Mouse (Mus musculus): ENCODE measurements around the gene Tmem98. TPM values are rescaled to one million over a fixed set of nuclear protein-coding genes. Genes with fewer than 3 reads are reported as not detected.

The Tmem98 gene
- polyA plus RNA-seq, 1 experiment: 60.7 TPM

DNA sequence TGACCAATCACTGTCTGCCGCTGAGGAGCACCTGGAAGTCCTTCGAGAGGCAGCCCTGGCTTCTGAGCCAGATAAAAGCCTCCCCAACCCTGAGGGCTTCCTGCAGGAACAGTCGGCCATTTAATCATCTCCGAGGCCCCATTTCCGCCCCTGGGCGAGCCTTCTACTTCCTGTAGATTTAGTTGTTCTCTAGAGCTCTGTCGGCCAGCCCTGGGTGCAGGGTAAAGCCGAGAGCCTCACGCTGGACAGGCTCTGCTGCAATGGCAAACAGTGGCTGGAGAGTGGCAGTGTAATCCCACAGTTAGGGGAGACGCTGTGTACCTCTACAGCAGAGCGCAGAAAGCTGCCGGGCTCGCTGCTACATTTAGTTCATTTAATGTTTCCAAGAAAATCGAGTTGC is 11.3 kb downstream of the Tmem98 start:
- TF ChIP-seq USF1 (IDR thresholded peaks at IDR 0.05; ENCODE audit: low read depth): no peak
- TF ChIP-seq POLR2A (IDR thresholded peaks at IDR 0.05; ENCODE audit: insufficient read length, low read depth): no peak
- TF ChIP-seq MYOG (IDR thresholded peaks at IDR 0.05; ENCODE audit: control insufficient read depth in 1 of 3, insufficient read depth in 1 of 3, insufficient read length in 2 of 3, low read depth in 2 of 3): no peak
- TF ChIP-seq TCF3 (IDR thresholded peaks at IDR 0.05; ENCODE audit: insufficient read length, low read depth): no peak
- TF ChIP-seq MAX (IDR thresholded peaks at IDR 0.05; ENCODE audit: low read depth): no peak
- no peak for TF ChIP-seq MYOD1 (IDR thresholded peaks at IDR 0.05; ENCODE audit: control insufficient read depth in 1 of 3, insufficient read length in 2 of 3, low read depth in 2 of 3)
- H3K4me3 ChIP-seq: no peak overlapping the region
- no peaks in the 10 kb centered on the region for H3K27me3 ChIP-seq (ENCODE audit: control insufficient read depth, insufficient read depth, insufficient read length)
- H3ac ChIP-seq (ENCODE audit: control insufficient read depth, insufficient read length): no peak overlapping the region
- H3K4me2 ChIP-seq (ENCODE audit: low read depth): no peak overlapping the region
- H3K79me2 ChIP-seq (ENCODE audit: control insufficient read depth, insufficient read depth): no peaks in the 10 kb centered on the region
- peaks cover 7% of the 10 kb centered on the region for H3K36me3 ChIP-seq (ENCODE audit: control insufficient read depth, insufficient read depth)

DNA sequence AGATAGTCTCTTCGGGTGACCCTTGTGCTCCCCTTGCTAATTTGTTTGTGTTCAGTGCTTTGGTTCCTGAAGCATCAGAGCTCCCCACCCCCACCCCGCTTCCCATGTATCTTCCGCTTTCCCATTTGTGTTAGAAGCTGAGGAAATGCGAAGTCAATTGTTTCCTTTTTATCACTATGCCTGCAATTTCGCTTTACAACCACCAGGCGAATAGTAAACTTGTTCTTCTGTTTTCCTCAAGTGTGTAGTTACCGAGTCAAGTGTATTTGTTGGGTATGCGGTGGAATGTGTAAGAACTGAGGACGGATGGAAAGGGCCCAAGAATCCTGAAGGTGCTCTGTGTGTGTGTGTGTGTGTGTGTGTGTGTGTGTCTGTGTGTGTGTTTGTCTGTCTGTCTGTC is 11.8 kb downstream of the Tmem98 start:
- H3K36me3 ChIP-seq (ENCODE audit: control insufficient read depth, insufficient read depth): peaks cover 7% of the 10 kb centered on the region
- no peak overlapping the region for H3K4me2 ChIP-seq (ENCODE audit: low read depth)
- no peak for TF ChIP-seq TCF12 (IDR thresholded peaks at IDR 0.05; ENCODE audit: insufficient read depth, poor library complexity, severe bottlenecking)
- no peak for TF ChIP-seq SRF (IDR thresholded peaks at IDR 0.05; ENCODE audit: control insufficient read depth, insufficient read length, low read depth)
- TF ChIP-seq TCF3 (IDR thresholded peaks at IDR 0.05; ENCODE audit: insufficient read length, low read depth): no peak
- no peak for TF ChIP-seq MYOG (IDR thresholded peaks at IDR 0.05; ENCODE audit: control insufficient read depth in 1 of 3, insufficient read depth in 1 of 3, insufficient read length in 2 of 3, low read depth in 2 of 3)
- TF ChIP-seq USF1 (IDR thresholded peaks at IDR 0.05; ENCODE audit: low read depth): no peak
- no peak for TF ChIP-seq POLR2AphosphoS2 (IDR thresholded peaks at IDR 0.05; ENCODE audit: insufficient read length, low read depth)
- no peak for TF ChIP-seq E2F4 (IDR thresholded peaks at IDR 0.05; ENCODE audit: insufficient read depth)
- no peak for TF ChIP-seq POLR2A (IDR thresholded peaks at IDR 0.05; ENCODE audit: insufficient read length, low read depth)
- TF ChIP-seq MYOD1 (IDR thresholded peaks at IDR 0.05; ENCODE audit: control insufficient read depth in 1 of 3, insufficient read length in 2 of 3, low read depth in 2 of 3): no peak
- TF ChIP-seq MAX (IDR thresholded peaks at IDR 0.05; ENCODE audit: low read depth): no peak
- no peak for TF ChIP-seq REST (IDR thresholded peaks at IDR 0.05; ENCODE audit: insufficient read depth, insufficient read length)
- no peak for TF ChIP-seq CEBPB (IDR thresholded peaks at IDR 0.05; ENCODE audit: insufficient read depth, poor library complexity, severe bottlenecking)

DNA sequence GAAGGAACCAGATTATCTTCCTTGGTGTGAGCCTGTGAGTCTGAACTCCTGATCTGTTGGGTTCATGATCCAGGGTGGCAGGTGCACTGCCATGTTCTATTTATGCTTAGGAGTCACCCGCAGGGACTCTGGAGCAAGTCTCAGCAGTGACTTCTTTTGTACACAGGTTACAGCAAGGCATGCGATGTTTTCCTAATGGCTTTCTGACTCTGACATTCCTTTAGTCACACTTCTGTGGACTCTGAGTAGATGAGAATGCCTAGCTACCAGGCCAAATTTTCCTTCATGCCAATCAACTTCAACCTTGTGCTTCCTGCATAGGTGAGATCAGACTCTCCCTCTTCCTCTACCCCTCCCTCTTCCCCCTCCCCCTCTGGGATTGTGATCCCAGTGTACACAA is 25.4 kb downstream of the Tmem98 start:
- no peaks in the 10 kb centered on the region for H3K36me3 ChIP-seq (ENCODE audit: control insufficient read depth, insufficient read depth)
- TF ChIP-seq MYOD1 (IDR thresholded peaks at IDR 0.05; ENCODE audit: control insufficient read depth in 1 of 3, insufficient read length in 2 of 3, low read depth in 2 of 3) (no peak), POLR2A (IDR thresholded peaks at IDR 0.05; ENCODE audit: insufficient read length, low read depth) (no peak), MYOG (IDR thresholded peaks at IDR 0.05; ENCODE audit: control insufficient read depth in 1 of 3, insufficient read depth in 1 of 3, insufficient read length in 2 of 3, low read depth in 2 of 3) (no peak), REST (IDR thresholded peaks at IDR 0.05; ENCODE audit: insufficient read depth, insufficient read length) (no peak), USF1 (IDR thresholded peaks at IDR 0.05; ENCODE audit: low read depth) (no peak), E2F4 (IDR thresholded peaks at IDR 0.05; ENCODE audit: insufficient read depth) (no peak), POLR2AphosphoS2 (IDR thresholded peaks at IDR 0.05; ENCODE audit: insufficient read length, low read depth) (no peak), CEBPB (IDR thresholded peaks at IDR 0.05; ENCODE audit: insufficient read depth, poor library complexity, severe bottlenecking) (no peak), MAX (IDR thresholded peaks at IDR 0.05; ENCODE audit: low read depth) (no peak), TCF12 (IDR thresholded peaks at IDR 0.05; ENCODE audit: insufficient read depth, poor library complexity, severe bottlenecking) (no peak), TCF3 (IDR thresholded peaks at IDR 0.05; ENCODE audit: insufficient read length, low read depth) (no peak), SRF (IDR thresholded peaks at IDR 0.05; ENCODE audit: control insufficient read depth, insufficient read length, low read depth) (no peak)
- no peak overlapping the region for H3K4me2 ChIP-seq (ENCODE audit: low read depth)
- no peaks in the 10 kb centered on the region for H3K79me2 ChIP-seq (ENCODE audit: control insufficient read depth, insufficient read depth)
- H3K27me3 ChIP-seq (ENCODE audit: control insufficient read depth, insufficient read depth, insufficient read length): peaks cover 16% of the 10 kb centered on the region
- H3K4me3 ChIP-seq: no peak overlapping the region
- no peak overlapping the region for H3ac ChIP-seq (ENCODE audit: control insufficient read depth, insufficient read length)

More for the DNA sequence above, 11.8 kb downstream of the Tmem98 start:
- Histone ChIP-seq H3K79me2 (ENCODE audit: control insufficient read depth, insufficient read depth) (no peaks in the 10 kb centered on the region), H3K27me3 (ENCODE audit: control insufficient read depth, insufficient read depth, insufficient read length) (no peaks in the 10 kb centered on the region), H3K4me3 (no peak overlapping the region), H3ac (ENCODE audit: control insufficient read depth, insufficient read length) (no peak overlapping the region)

DNA sequence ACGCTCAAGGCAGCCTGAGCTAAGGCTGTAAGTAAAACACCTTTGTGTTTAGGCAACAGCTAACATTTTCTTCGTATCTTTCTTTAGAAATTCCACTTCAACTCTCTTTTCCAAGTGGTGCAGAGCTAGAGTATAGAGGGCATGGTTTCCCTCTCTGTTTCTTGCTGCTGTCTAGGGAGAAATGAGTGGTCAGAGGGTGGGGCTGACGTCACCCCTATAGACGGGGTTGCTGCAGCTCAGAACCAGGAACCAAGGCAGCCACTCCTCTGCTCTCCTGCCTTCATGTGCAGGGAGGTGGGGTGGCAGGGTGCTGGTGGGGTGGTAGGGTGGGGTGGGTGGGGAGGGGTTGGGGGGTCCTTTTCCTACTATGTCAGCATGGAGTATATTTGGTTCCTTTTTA is 25.9 kb downstream of the Tmem98 start:
- Histone ChIP-seq H3K79me2 (ENCODE audit: control insufficient read depth, insufficient read depth) (no peaks in the 10 kb centered on the region), H3K27me3 (ENCODE audit: control insufficient read depth, insufficient read depth, insufficient read length) (peaks cover 16% of the 10 kb centered on the region), H3ac (ENCODE audit: control insufficient read depth, insufficient read length) (no peak overlapping the region), H3K4me2 (ENCODE audit: low read depth) (no peak overlapping the region), H3K4me3 (no peak overlapping the region), H3K36me3 (ENCODE audit: control insufficient read depth, insufficient read depth) (no peaks in the 10 kb centered on the region)
- TF ChIP-seq POLR2AphosphoS2 (IDR thresholded peaks at IDR 0.05; ENCODE audit: insufficient read length, low read depth) (no peak), POLR2A (IDR thresholded peaks at IDR 0.05; ENCODE audit: insufficient read length, low read depth) (no peak), SRF (IDR thresholded peaks at IDR 0.05; ENCODE audit: control insufficient read depth, insufficient read length, low read depth) (no peak), USF1 (IDR thresholded peaks at IDR 0.05; ENCODE audit: low read depth) (no peak)

DNA sequence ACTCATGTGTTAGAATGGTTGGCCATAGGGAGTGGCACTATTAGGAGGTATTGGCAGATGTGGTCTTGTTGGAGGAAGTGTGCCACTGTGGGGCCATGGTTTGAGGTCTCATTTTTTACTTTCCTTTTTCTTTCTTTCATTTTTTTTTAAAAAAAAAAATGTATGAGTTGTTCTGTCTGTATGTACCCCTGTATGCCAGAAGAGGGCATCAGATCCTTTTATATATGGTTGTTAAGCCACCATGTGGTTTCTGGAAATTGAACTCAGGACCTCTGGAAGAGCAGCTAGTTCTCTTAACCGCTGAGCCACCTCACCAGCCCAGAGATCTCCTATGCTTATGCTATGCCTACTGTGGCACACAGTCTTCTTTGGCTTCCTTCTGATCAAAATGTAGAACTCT is 28.7 kb downstream of the Tmem98 start:
- Histone ChIP-seq H3K36me3 (ENCODE audit: control insufficient read depth, insufficient read depth) (no peaks in the 10 kb centered on the region), H3K4me3 (no peak overlapping the region), H3K27me3 (ENCODE audit: control insufficient read depth, insufficient read depth, insufficient read length) (peaks cover 14% of the 10 kb centered on the region), H3K4me2 (ENCODE audit: low read depth) (no peak overlapping the region), H3K79me2 (ENCODE audit: control insufficient read depth, insufficient read depth) (no peaks in the 10 kb centered on the region), H3ac (ENCODE audit: control insufficient read depth, insufficient read length) (no peak overlapping the region)
- no peak for TF ChIP-seq MYOG (IDR thresholded peaks at IDR 0.05; ENCODE audit: control insufficient read depth in 1 of 3, insufficient read depth in 1 of 3, insufficient read length in 2 of 3, low read depth in 2 of 3)
- TF ChIP-seq SRF (IDR thresholded peaks at IDR 0.05; ENCODE audit: control insufficient read depth, insufficient read length, low read depth): no peak
- TF ChIP-seq MAX (IDR thresholded peaks at IDR 0.05; ENCODE audit: low read depth): no peak
- no peak for TF ChIP-seq TCF12 (IDR thresholded peaks at IDR 0.05; ENCODE audit: insufficient read depth, poor library complexity, severe bottlenecking)
- no peak for TF ChIP-seq CEBPB (IDR thresholded peaks at IDR 0.05; ENCODE audit: insufficient read depth, poor library complexity, severe bottlenecking)
- no peak for TF ChIP-seq TCF3 (IDR thresholded peaks at IDR 0.05; ENCODE audit: insufficient read length, low read depth)
- no peak for TF ChIP-seq REST (IDR thresholded peaks at IDR 0.05; ENCODE audit: insufficient read depth, insufficient read length)
- TF ChIP-seq E2F4 (IDR thresholded peaks at IDR 0.05; ENCODE audit: insufficient read depth): no peak
- TF ChIP-seq USF1 (IDR thresholded peaks at IDR 0.05; ENCODE audit: low read depth): no peak
- TF ChIP-seq MYOD1 (IDR thresholded peaks at IDR 0.05; ENCODE audit: control insufficient read depth in 1 of 3, insufficient read length in 2 of 3, low read depth in 2 of 3): no peak
- no peak for TF ChIP-seq POLR2A (IDR thresholded peaks at IDR 0.05; ENCODE audit: insufficient read length, low read depth)
- no peak for TF ChIP-seq POLR2AphosphoS2 (IDR thresholded peaks at IDR 0.05; ENCODE audit: insufficient read length, low read depth)
